Mouse (Mus musculus) layer of hippocampus, postnatal 36 days (tissue): ENCODE measurements at regions not wholly inside any gene's neighbourhood (a gene's known extent, or its start where the extent isn't known, plus 50 kb on each side); places are given as distances from the start of the nearest gene placed in this dataset.

Experiments used
- DNase-seq, 2 experiments: peaks; one replicate each; pipeline ENCODE4 v3.0.0; 2022

- no peak for DNase-seq
These were observed 194.7 kb upstream of the Rfx3 start for GRCm38 (mm10) chr19:28205691-28206090.

GRCm38 (mm10) chr19:28203719-28204118 is 192.8 kb upstream of the Rfx3 start:
- no peak for DNase-seq

GRCm38 (mm10) chr19:28199385-28199784 is 188.4 kb upstream of the Rfx3 start:
- no peak for DNase-seq

GRCm38 (mm10) chr19:28196881-28197280 is 185.9 kb upstream of the Rfx3 start:
- no peak for DNase-seq

GRCm38 (mm10) chr19:28192248-28192647 is 181.3 kb upstream of the Rfx3 start:
- DNase-seq: no peak

- DNase-seq: no peak
These were observed 180.6 kb upstream of the Rfx3 start for GRCm38 (mm10) chr19:28191428-28192116.

GRCm38 (mm10) chr19:28190250-28190649 is 179.3 kb upstream of the Rfx3 start:
- DNase-seq: no peak

- no peak for DNase-seq
These were observed 177.4 kb upstream of the Rfx3 start for GRCm38 (mm10) chr19:28188363-28188762.

- no peak for DNase-seq
These were observed 171.6 kb upstream of the Rfx3 start for GRCm38 (mm10) chr19:28182411-28183182.

- DNase-seq: no peak
These were observed 170.2 kb upstream of the Rfx3 start for GRCm38 (mm10) chr19:28181171-28181570.

- DNase-seq: peak; percentile 41 to 53
These were observed 167.1 kb upstream of the Rfx3 start for GRCm38 (mm10) chr19:28178114-28178513.

- no peak for DNase-seq
These were observed 165.9 kb upstream of the Rfx3 start for GRCm38 (mm10) chr19:28176821-28177220.

- no peak for DNase-seq
These were observed 161.0 kb upstream of the Rfx3 start for GRCm38 (mm10) chr19:28171836-28172534.

- no peak for DNase-seq
These were observed 156.6 kb upstream of the Rfx3 start for GRCm38 (mm10) chr19:28167451-28168165.

- DNase-seq: no peak
These were observed 155.7 kb upstream of the Rfx3 start for GRCm38 (mm10) chr19:28166626-28167025.

GRCm38 (mm10) chr19:28165901-28166361 is 155.0 kb upstream of the Rfx3 start:
- DNase-seq: peak; percentile 62 to 65

- no peak for DNase-seq
These were observed 152.2 kb upstream of the Rfx3 start for GRCm38 (mm10) chr19:28163195-28163594.

- no peak for DNase-seq
These were observed 149.6 kb upstream of the Rfx3 start for GRCm38 (mm10) chr19:28160582-28160981.

- peak; percentile 33 to 35 for DNase-seq
These were observed 146.2 kb upstream of the Rfx3 start for GRCm38 (mm10) chr19:28157196-28157595.

- peak; percentile 58 to 60 for DNase-seq
These were observed 126.6 kb upstream of the Rfx3 start for GRCm38 (mm10) chr19:28137581-28137980.

GRCm38 (mm10) chr19:28134806-28135205 is 123.8 kb upstream of the Rfx3 start:
- DNase-seq: no peak
